18 mouse cellular contexts compared by ENCODE assay signal in the genomic region with DNA sequence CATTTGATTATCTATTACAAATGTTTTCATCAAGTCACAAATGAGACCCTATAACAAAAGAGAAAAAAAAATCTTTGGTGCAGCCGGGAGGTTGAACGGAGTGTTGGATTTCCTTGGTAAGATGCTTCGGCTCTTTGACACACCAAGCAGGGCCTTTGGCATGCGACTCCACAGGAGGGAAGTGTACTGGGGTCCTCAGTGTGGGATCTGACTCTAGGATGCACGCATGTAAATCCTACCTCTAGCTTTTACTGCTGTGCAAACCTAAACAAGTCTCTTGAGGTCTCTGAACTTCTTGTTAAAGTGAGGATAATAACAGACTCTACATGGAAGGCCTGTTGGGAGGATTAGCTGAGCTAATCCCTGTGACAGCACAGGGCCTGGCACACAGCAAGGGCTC.
"Had no signal": no experiment of that assay in that cellular context is flagged by ENCODE, and none has a peak within 500 bp of the region (broad histone marks: within the 10 kb centered on the region; RNA-seq: fewer than 3 reads in every experiment).

No protein-coding gene starts in this region.

- H3K27ac ChIP-seq: liver, embryonic 13.5 days; liver, embryonic 15.5 days; lung, embryonic 15.5 days; macrophage; neural tube, embryonic 12.5 days; stomach, embryonic 15.5 days; stomach, postnatal 0 days had no signal

- ATAC-seq: liver, postnatal 0 days; lung, postnatal 0 days had no signal

- H3K4me2 ChIP-seq: liver, embryonic 11.5 days; liver, embryonic 13.5 days; liver, embryonic 15.5 days; lung, embryonic 15.5 days; stomach, embryonic 15.5 days had no signal

- H3K9ac ChIP-seq: liver, embryonic 13.5 days; liver, embryonic 15.5 days; liver, postnatal 0 days; lung, embryonic 15.5 days; neural tube, embryonic 12.5 days; stomach, embryonic 15.5 days had no signal

- DNase-seq: liver, embryonic 13.5 days; liver, postnatal 0 days; lung, adult 2 months; lung, postnatal 14 days; lung, postnatal 36 days; right cerebral cortex, postnatal 14 days; thymus, adult 2 months; thymus, postnatal 25 days; thymus, postnatal 4 days had no signal

- H3K4me1 ChIP-seq: liver, embryonic 15.5 days; megakaryocyte, embryonic 14.5 days; stomach, embryonic 15.5 days had no signal

- H3K36me3 ChIP-seq: liver, embryonic 13.5 days; liver, embryonic 15.5 days; lung, embryonic 15.5 days; neural tube, embryonic 12.5 days; stomach, embryonic 15.5 days had no signal

- H3K9me3 ChIP-seq: liver, embryonic 13.5 days; liver, embryonic 15.5 days; lung, embryonic 15.5 days; neural tube, embryonic 12.5 days; stomach, embryonic 15.5 days had no signal

- H3K4me3 ChIP-seq: liver, embryonic 13.5 days; liver, embryonic 15.5 days; lung, embryonic 15.5 days; megakaryocyte, embryonic 14.5 days; neural tube, embryonic 12.5 days; stomach, embryonic 15.5 days had no signal
